19 mouse cellular contexts compared by ENCODE assay signal in genomic region chr12:37306956-37307466, GRCm38 (mm10).
"Had no signal": no experiment of that assay in that cellular context is flagged by ENCODE, and none has a peak within 500 bp of the region (broad histone marks: within the 10 kb centered on the region; RNA-seq: fewer than 3 reads in every experiment).

No protein-coding gene starts in this region.

- H3K36me3 ChIP-seq: limb, embryonic 12.5 days; limb, embryonic 15.5 days; liver, embryonic 15.5 days; lung, embryonic 15.5 days had no signal

- H3K9me3 ChIP-seq: limb, embryonic 12.5 days; limb, embryonic 15.5 days; liver, embryonic 15.5 days; lung, embryonic 15.5 days; megakaryocyte, embryonic 14.5 days had no signal

- ATAC-seq: inflammation-experienced regulatory T-cells, adult 6 months; intestine, embryonic 16.5 days had no signal

- H3K9ac ChIP-seq: limb, embryonic 12.5 days; limb, embryonic 15.5 days; liver, embryonic 15.5 days; lung, embryonic 15.5 days had no signal

- H3K4me1 ChIP-seq: limb, embryonic 15.5 days; liver, embryonic 15.5 days; lung, embryonic 15.5 days; megakaryocyte, embryonic 14.5 days had no signal

- H3K4me3 ChIP-seq: limb, embryonic 12.5 days; limb, embryonic 15.5 days; liver, embryonic 15.5 days; lung, embryonic 15.5 days; megakaryocyte, embryonic 14.5 days had no signal

- H3K4me2 ChIP-seq: limb, embryonic 12.5 days; limb, embryonic 15.5 days; liver, embryonic 11.5 days; liver, embryonic 15.5 days; lung, embryonic 15.5 days; midbrain, embryonic 11.5 days had no signal

- H3K27me3 ChIP-seq: limb, embryonic 12.5 days; limb, embryonic 15.5 days; liver, embryonic 15.5 days; lung, embryonic 15.5 days; megakaryocyte, embryonic 14.5 days had no signal

- DNase-seq: kidney, postnatal 36 days; left cerebral cortex, postnatal 4 days; lung, adult 18-20 months; lung, postnatal 10 days; lung, postnatal 36 days; midbrain, embryonic 14.5 days; right cerebral cortex, postnatal 25 days; thymus, adult 2 months; thymus, postnatal 14 days had no signal

- H3K27ac ChIP-seq: limb, embryonic 12.5 days; limb, embryonic 15.5 days; liver, embryonic 15.5 days; lung, embryonic 15.5 days; stomach, postnatal 0 days had no signal
